Mouse (Mus musculus): ENCODE results near the gene Rbmxl1. TPM values are rescaled to one million over a fixed set of nuclear protein-coding genes. Genes with fewer than 3 reads are reported as not detected.
"Not testable (repeated sequence)": the region's sequence is repeated elsewhere in the genome, so short reads cannot be mapped to it uniquely, and the experiment has no call there.

The Rbmxl1 gene
- polyA plus RNA-seq, 1 experiment from 2014 or later, result 274 TPM

GRCm38 (mm10) chr8:78542670-78543069, 34.0 kb upstream of the Rbmxl1 start:
- ATAC-seq (replicated peaks; ENCODE audit: low FRiP score); DNase-seq (ENCODE audit: low spot score); H3K9me3 ChIP-seq (ENCODE audit: control insufficient read depth, low read length); H3K27ac ChIP-seq (ENCODE audit: low read depth, low read length); H3K27me3 ChIP-seq (replicated peaks; ENCODE audit: control insufficient read depth, insufficient read depth, low read length); H3K4me2 ChIP-seq; H3K36me3 ChIP-seq (ENCODE audit: control insufficient read depth, insufficient read depth, low read length); H3K4me3 ChIP-seq (ENCODE audit: low read depth, low read length); H3K4me1 ChIP-seq (replicated peaks; ENCODE audit: control insufficient read depth, insufficient read depth, low read length); H3K9ac ChIP-seq (ENCODE audit: low read depth, low read length): not testable (repeated sequence)
- WGBS, result 81% methylated on average over 3 of the region's 6 CpGs

- no peak for DNase-seq (ENCODE audit: low spot score)
- no peak overlapping the region for H3K9ac ChIP-seq (ENCODE audit: low read depth, low read length)
- 95% methylated on average over 3 of the region's 3 CpGs for WGBS
- no peaks in the 10 kb centered on the region for H3K27me3 ChIP-seq (replicated peaks; ENCODE audit: control insufficient read depth, insufficient read depth, low read length)
- no peak for ATAC-seq (replicated peaks; ENCODE audit: low FRiP score)
- no peaks in the 10 kb centered on the region for H3K9me3 ChIP-seq (ENCODE audit: control insufficient read depth, low read length)
- H3K4me1 ChIP-seq (replicated peaks; ENCODE audit: control insufficient read depth, insufficient read depth, low read length), result no peaks in the 10 kb centered on the region
- peaks cover 11% of the 10 kb centered on the region; the same call in 1 of the 2 replicates for H3K36me3 ChIP-seq (ENCODE audit: control insufficient read depth, insufficient read depth, low read length)
- H3K4me3 ChIP-seq (ENCODE audit: low read depth, low read length), result no peak overlapping the region
- no peak overlapping the region for H3K27ac ChIP-seq (ENCODE audit: low read depth, low read length)
- no peak overlapping the region for H3K4me2 ChIP-seq
Observed at GRCm38 (mm10) chr8:78537795-78538194, 29.1 kb upstream of the Rbmxl1 start.

GRCm38 (mm10) chr8:78536716-78537115, 28.0 kb upstream of the Rbmxl1 start:
- no peak overlapping the region for H3K4me3 ChIP-seq (ENCODE audit: low read depth, low read length)
- WGBS, result 66% methylated on average over 5 of the region's 5 CpGs
- H3K9ac ChIP-seq (ENCODE audit: low read depth, low read length), result no peak overlapping the region
- H3K27me3 ChIP-seq (replicated peaks; ENCODE audit: control insufficient read depth, insufficient read depth, low read length), result no peaks in the 10 kb centered on the region
- ATAC-seq (replicated peaks; ENCODE audit: low FRiP score) (no peak), DNase-seq (ENCODE audit: low spot score) (no peak)
- H3K4me1 ChIP-seq (replicated peaks; ENCODE audit: control insufficient read depth, insufficient read depth, low read length), result no peaks in the 10 kb centered on the region
- peaks cover 9% of the 10 kb centered on the region; the same call in 1 of the 2 replicates for H3K36me3 ChIP-seq (ENCODE audit: control insufficient read depth, insufficient read depth, low read length)
- H3K9me3 ChIP-seq (ENCODE audit: control insufficient read depth, low read length), result no peaks in the 10 kb centered on the region
- H3K27ac ChIP-seq (ENCODE audit: low read depth, low read length), result no peak overlapping the region
- no peak overlapping the region for H3K4me2 ChIP-seq

- Histone ChIP-seq H3K27ac (ENCODE audit: low read depth, low read length) (no peak overlapping the region), H3K9me3 (ENCODE audit: control insufficient read depth, low read length) (no peaks in the 10 kb centered on the region), H3K4me2 (no peak overlapping the region), H3K36me3 (ENCODE audit: control insufficient read depth, insufficient read depth, low read length) (peaks cover 12% of the 10 kb centered on the region; the same call in 1 of the 2 replicates), H3K4me3 (ENCODE audit: low read depth, low read length) (no peak overlapping the region), H3K4me1 (replicated peaks; ENCODE audit: control insufficient read depth, insufficient read depth, low read length) (no peaks in the 10 kb centered on the region), H3K27me3 (replicated peaks; ENCODE audit: control insufficient read depth, insufficient read depth, low read length) (no peaks in the 10 kb centered on the region), H3K9ac (ENCODE audit: low read depth, low read length) (no peak overlapping the region)
- WGBS, result 83% methylated on average over 6 of the region's 6 CpGs
- ATAC-seq (replicated peaks; ENCODE audit: low FRiP score) (no peak), DNase-seq (ENCODE audit: low spot score) (no peak)
Observed at GRCm38 (mm10) chr8:78533981-78534380, 25.3 kb upstream of the Rbmxl1 start.

DNA sequence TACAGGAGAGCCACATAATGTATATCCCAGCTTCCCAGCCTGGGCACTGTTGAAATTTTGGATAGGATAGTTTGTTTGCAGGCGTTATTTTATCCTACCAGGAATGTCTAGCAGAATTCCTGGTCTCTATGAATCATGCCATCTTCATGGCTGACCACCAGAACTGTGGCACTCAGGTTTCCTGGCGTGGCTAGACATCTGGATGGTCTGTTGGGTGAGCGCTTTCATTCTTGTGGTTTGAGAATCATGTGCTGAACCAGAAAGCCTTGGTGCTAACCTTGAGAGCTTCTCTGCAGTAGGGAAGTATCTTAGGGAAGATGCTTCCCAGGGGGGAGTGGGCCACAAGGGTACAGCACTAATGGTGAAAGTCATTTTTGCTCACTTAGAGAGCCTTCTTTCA, 6.4 kb upstream of the Rbmxl1 start:
- Histone ChIP-seq H3K27me3 (replicated peaks; ENCODE audit: control insufficient read depth, insufficient read depth, low read length) (no peaks in the 10 kb centered on the region), H3K4me1 (replicated peaks; ENCODE audit: control insufficient read depth, insufficient read depth, low read length) (no peaks in the 10 kb centered on the region; the same call in 1 of the 2 replicates), H3K9me3 (ENCODE audit: control insufficient read depth, low read length) (no peaks in the 10 kb centered on the region), H3K9ac (ENCODE audit: low read depth, low read length) (no peak overlapping the region), H3K27ac (ENCODE audit: low read depth, low read length) (no peak overlapping the region), H3K36me3 (ENCODE audit: control insufficient read depth, insufficient read depth, low read length) (peaks cover 9% of the 10 kb centered on the region; the same call in 1 of the 2 replicates), H3K4me3 (ENCODE audit: low read depth, low read length) (no peak overlapping the region), H3K4me2 (no peak overlapping the region)
- ATAC-seq (replicated peaks; ENCODE audit: low FRiP score), result no peak
- 82% methylated on average over 3 of the region's 3 CpGs for WGBS
- no peak for DNase-seq (ENCODE audit: low spot score)

- Histone ChIP-seq H3K27me3 (replicated peaks; ENCODE audit: control insufficient read depth, insufficient read depth, low read length) (no peaks in the 10 kb centered on the region), H3K9ac (ENCODE audit: low read depth, low read length) (no peak overlapping the region), H3K4me1 (replicated peaks; ENCODE audit: control insufficient read depth, insufficient read depth, low read length) (no peaks in the 10 kb centered on the region; the same call in 1 of the 2 replicates), H3K4me3 (ENCODE audit: low read depth, low read length) (no peak overlapping the region), H3K4me2 (no peak overlapping the region), H3K36me3 (ENCODE audit: control insufficient read depth, insufficient read depth, low read length) (peaks cover 9% of the 10 kb centered on the region; the same call in 1 of the 2 replicates), H3K27ac (ENCODE audit: low read depth, low read length) (no peak overlapping the region), H3K9me3 (ENCODE audit: control insufficient read depth, low read length) (no peaks in the 10 kb centered on the region)
- no peak for DNase-seq (ENCODE audit: low spot score)
- 86% methylated on average over 1 of the region's 1 CpGs for WGBS
- no peak for ATAC-seq (replicated peaks; ENCODE audit: low FRiP score)
Observed at GRCm38 (mm10) chr8:78514706-78515105, 6.0 kb upstream of the Rbmxl1 start.

DNA sequence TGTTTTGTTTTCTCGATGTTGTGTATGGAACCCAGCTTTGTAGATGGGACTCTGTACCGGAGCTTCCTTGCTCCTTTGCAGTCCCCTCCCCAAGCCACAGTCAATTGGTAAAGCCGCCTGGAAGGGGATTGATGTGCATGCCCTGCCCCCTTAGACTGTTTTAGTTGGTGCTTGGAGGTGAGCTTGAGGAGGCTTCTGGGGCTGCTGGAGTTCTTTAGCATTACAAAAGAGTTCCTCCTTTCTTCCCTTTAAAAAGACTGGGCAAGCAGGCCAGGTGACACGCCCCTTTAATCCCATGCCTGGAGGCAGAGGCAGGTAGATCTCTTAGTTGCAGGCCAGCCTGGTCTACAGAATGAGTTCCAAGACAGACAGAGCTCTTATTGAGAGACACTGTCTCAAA, 4.4 kb upstream of the Rbmxl1 start:
- Histone ChIP-seq H3K4me2 (no peak overlapping the region), H3K4me3 (ENCODE audit: low read depth, low read length) (no peak overlapping the region), H3K9ac (ENCODE audit: low read depth, low read length) (no peak overlapping the region), H3K27me3 (replicated peaks; ENCODE audit: control insufficient read depth, insufficient read depth, low read length) (no peaks in the 10 kb centered on the region), H3K9me3 (ENCODE audit: control insufficient read depth, low read length) (no peaks in the 10 kb centered on the region), H3K27ac (ENCODE audit: low read depth, low read length) (no peak overlapping the region), H3K36me3 (ENCODE audit: control insufficient read depth, insufficient read depth, low read length) (peaks cover 9% of the 10 kb centered on the region; the same call in 1 of the 2 replicates), H3K4me1 (replicated peaks; ENCODE audit: control insufficient read depth, insufficient read depth, low read length) (no peaks in the 10 kb centered on the region; the same call in 1 of the 2 replicates)
- no peak for DNase-seq (ENCODE audit: low spot score)
- no peak for ATAC-seq (replicated peaks; ENCODE audit: low FRiP score)
- WGBS, result 87% methylated on average over 4 of the region's 4 CpGs

- Histone ChIP-seq H3K4me1 (replicated peaks; ENCODE audit: control insufficient read depth, insufficient read depth, low read length) (peaks cover 2% of the 10 kb centered on the region; the same call in 1 of the 2 replicates), H3K27me3 (replicated peaks; ENCODE audit: control insufficient read depth, insufficient read depth, low read length) (no peaks in the 10 kb centered on the region), H3K27ac (ENCODE audit: low read depth, low read length) (no peak overlapping the region), H3K4me2 (no peak overlapping the region), H3K9me3 (ENCODE audit: control insufficient read depth, low read length) (no peaks in the 10 kb centered on the region), H3K9ac (ENCODE audit: low read depth, low read length) (no peak overlapping the region), H3K36me3 (ENCODE audit: control insufficient read depth, insufficient read depth, low read length) (peaks cover 7% of the 10 kb centered on the region; the same call in 1 of the 2 replicates), H3K4me3 (ENCODE audit: low read depth, low read length) (no peak overlapping the region)
- no peak for DNase-seq (ENCODE audit: low spot score)
- no peak for ATAC-seq (replicated peaks; ENCODE audit: low FRiP score)
- 66% methylated on average over 3 of the region's 3 CpGs for WGBS
Observed at GRCm38 (mm10) chr8:78510926-78511325, 2.2 kb upstream of the Rbmxl1 start.

- Histone ChIP-seq H3K27ac (ENCODE audit: low read depth, low read length) (peak overlapping the region; percentile 95), H3K36me3 (ENCODE audit: control insufficient read depth, insufficient read depth, low read length) (peaks cover 7% of the 10 kb centered on the region; the same call in 1 of the 2 replicates), H3K4me3 (ENCODE audit: low read depth, low read length) (peak overlapping the region; percentile 92), H3K4me2 (peak overlapping the region; percentile 90), H3K9me3 (ENCODE audit: control insufficient read depth, low read length) (no peaks in the 10 kb centered on the region), H3K4me1 (replicated peaks; ENCODE audit: control insufficient read depth, insufficient read depth, low read length) (peaks cover 2% of the 10 kb centered on the region; the same call in 1 of the 2 replicates), H3K9ac (ENCODE audit: low read depth, low read length) (peak overlapping the region; percentile 99), H3K27me3 (replicated peaks; ENCODE audit: control insufficient read depth, insufficient read depth, low read length) (no peaks in the 10 kb centered on the region)
- DNase-seq (ENCODE audit: low spot score) (peak; percentile 42), ATAC-seq (replicated peaks; ENCODE audit: low FRiP score) (0 out of 2 replicates have a peak, but pooled peaks have one; percentile 18)
- 2% methylated on average over 11 of the region's 11 CpGs for WGBS
Observed at GRCm38 (mm10) chr8:78510094-78510493, 1.4 kb upstream of the Rbmxl1 start.
